Mouse (Mus musculus) hindbrain, embryonic 10.5 days (tissue): ENCODE data around the gene Pcgf2. TPM values are rescaled to one million over a fixed set of nuclear protein-coding genes. Genes with fewer than 3 reads are reported as not detected.
A peak's percentile ranks its signal among the peaks of the same experiment; 100 is the strongest.
"Not testable (repeated sequence)": the region's sequence is repeated elsewhere in the genome, so short reads cannot be mapped to it uniquely, and the experiment has no call there.

ENCODE experiments used
- DNase-seq: peaks from one replicate; pipeline ENCODE4 v3.0.0-alpha.2; 2017; ENCODE audit warnings: low spot score
- H3K27ac ChIP-seq: fragments of 300-500 bp; sonication (generic); 2 replicates; pipeline ENCODE4 v1.5.1; 2016; ENCODE audit warnings: mild to moderate bottlenecking, moderate library complexity
- H3K27me3 ChIP-seq: fragments of 300-500 bp; sonication (generic); 2 replicates; pipeline ENCODE4 v1.6.1; 2016; ENCODE audit warnings: mild to moderate bottlenecking; ENCODE audit not compliant: poor library complexity, insufficient read depth, severe bottlenecking
- H3K36me3 ChIP-seq: fragments of 300-500 bp; sonication (generic); 2 replicates; pipeline ENCODE4 v1.6.1; 2016; ENCODE audit warnings: mild to moderate bottlenecking, moderate library complexity
- H3K4me1 ChIP-seq: fragments of 300-500 bp; sonication (generic); replicated peaks from 2 replicates; pipeline ENCODE4 v1.6.1; 2016; ENCODE audit warnings: mild to moderate bottlenecking
- H3K4me3 ChIP-seq: fragments of 300-500 bp; sonication (generic); 2 replicates; pipeline ENCODE4 v1.5.1; 2016; ENCODE audit warnings: mild to moderate bottlenecking, moderate library complexity
- H3K9me3 ChIP-seq: fragments of 300-500 bp; sonication (generic); 2 replicates; pipeline ENCODE4 v1.6.1; 2016; ENCODE audit warnings: mild to moderate bottlenecking, moderate library complexity
- WGBS: fragments of 180-500 bp; shearing (Covaris S2); methylation state at CpG from one replicate; pipeline ENCODE4 v1.1.7; 2016; 5-methylcytosine and 5-hydroxymethylcytosine counted together
- polyA plus RNA-seq: library from polyadenylated mRNA; unstranded; fragments of >200 nt; fragmentation: Nextera tagmentation; extraction: Ambion mirVana; gene quantifications from 2 replicates; pipeline ENCODE4 v1.2.1, GENCODE M21; 2016

Gene Pcgf2
- polyA plus RNA-seq, 1 experiment from 2014 or later, result 17.0 TPM

DNA sequence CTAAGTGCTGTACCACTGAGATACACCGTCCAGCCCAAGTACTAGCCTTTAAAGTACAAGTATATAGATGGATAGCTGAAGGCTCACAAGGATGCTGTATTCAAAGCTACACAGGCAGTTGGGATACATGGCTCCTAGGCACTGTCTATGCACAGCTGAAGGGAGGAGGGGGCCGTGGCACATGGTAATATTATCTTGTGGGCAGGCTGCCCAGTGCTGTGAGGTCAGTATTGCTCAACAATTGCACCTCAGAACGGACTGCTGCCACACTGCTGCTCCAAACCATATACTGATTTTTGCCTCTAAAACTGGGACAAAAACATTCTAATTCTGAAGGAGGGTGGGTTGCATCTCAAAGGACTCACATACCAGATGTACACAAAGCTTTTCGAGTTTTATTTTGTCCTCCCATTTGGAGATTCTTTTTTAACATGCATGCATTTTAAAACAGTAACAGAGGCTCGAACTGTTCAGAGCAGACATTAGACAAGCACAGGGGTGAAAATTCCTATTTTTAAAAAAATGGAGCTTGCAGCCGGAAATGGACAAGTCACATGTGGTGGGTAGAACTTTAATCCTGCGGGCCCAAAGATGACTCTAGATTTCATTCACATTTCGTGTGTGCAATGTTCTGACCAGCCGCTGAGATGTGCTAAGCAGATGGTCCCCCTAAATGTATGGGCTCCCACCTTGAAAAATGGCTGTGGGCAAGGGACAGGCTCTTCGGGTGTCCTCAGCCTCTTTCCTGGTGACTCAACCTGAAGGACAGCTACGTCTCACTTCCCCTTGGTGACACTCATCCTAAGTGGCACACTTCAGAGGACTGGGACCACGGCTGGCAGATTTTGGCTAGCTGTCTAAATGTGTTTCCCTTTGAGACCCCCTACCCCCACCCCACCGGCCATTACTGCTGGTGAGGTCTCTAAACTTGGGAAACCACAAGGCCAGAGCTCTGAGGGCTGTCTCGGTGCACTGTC lies 14.8 kb upstream of the Pcgf2 start:
- peaks cover 93% of the 10 kb centered on the region for H3K36me3 ChIP-seq
- H3K27ac ChIP-seq, result no peak overlapping the region
- no peaks in the 10 kb centered on the region for H3K9me3 ChIP-seq
- H3K4me3 ChIP-seq, result no peak overlapping the region
- WGBS, result 93% methylated on average over 14 of the region's 14 CpGs
- no peak for DNase-seq
- H3K4me1 ChIP-seq, result no peaks in the 10 kb centered on the region
- H3K27me3 ChIP-seq, result no peaks in the 10 kb centered on the region

DNA sequence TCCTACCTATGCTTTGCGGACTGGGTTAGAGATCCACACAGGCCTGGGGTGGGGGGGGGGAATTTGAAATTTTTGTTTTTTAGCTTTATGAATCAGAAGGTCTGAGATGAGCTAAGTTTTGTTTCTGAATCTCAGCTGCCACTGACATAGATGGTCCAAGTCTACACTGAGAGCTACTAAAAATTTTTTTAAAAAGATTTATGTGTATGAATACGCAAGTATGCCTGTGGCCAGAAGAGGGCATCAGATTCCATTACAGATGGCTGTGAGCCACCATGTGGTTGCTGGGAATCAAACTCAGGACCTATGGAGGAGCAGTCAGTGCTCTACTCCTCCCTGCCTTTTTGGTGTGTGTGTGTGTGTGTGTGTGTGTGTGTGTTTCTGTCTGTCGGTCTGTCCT lies 14.1 kb upstream of the Pcgf2 start:
- no peak overlapping the region for H3K4me3 ChIP-seq
- WGBS, result 97% methylated on average over 3 of the region's 3 CpGs
- no peaks in the 10 kb centered on the region for H3K4me1 ChIP-seq

DNA sequence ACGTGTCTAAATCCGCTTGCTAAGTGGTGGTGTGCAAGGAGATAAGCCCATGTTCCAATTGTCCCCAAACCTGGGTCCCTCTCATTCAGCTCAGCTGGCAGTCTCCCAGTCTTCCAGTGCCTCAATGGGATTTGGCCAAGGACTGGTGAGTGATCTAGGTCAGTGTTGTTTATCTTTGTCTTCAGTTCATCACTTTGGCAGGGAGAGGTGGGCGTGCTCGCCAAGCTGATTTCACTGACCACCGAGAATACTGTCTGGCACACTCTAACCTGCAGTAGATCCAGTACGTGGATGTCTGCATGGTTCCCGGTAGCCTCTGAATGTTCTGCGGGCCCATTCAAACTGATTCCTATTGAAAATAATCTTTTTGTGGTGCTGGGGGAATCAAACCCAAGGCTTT lies 13.6 kb upstream of the Pcgf2 start:
- DNase-seq, result no peak
- H3K36me3 ChIP-seq, result peaks cover 87% of the 10 kb centered on the region
- no peak overlapping the region for H3K4me3 ChIP-seq

More for the DNA sequence above, 14.1 kb upstream of the Pcgf2 start:
- Histone ChIP-seq H3K27ac (no peak overlapping the region), H3K9me3 (no peaks in the 10 kb centered on the region), H3K36me3 (peaks cover 87% of the 10 kb centered on the region), H3K27me3 (no peaks in the 10 kb centered on the region)
- DNase-seq, result no peak

DNA sequence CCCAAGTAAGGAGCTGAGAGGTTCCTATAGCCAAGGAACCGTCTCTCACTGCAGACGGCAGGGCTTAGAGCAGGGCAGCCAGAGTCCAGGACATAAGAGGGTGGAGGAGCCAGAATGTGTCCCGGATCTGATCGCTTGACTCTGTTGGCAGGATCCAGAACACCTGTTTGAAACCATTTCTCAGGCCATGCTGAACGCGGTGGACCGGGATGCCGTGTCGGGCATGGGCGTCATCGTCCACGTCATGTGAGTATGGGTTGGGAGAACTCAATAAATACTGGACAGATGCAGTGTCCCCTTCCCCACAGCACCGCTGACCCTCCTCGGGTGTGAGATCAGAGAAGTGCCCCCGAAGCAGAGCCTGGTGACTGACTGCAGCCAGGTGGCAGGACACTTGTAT lies 12.0 kb upstream of the Pcgf2 start:
- Histone ChIP-seq H3K27ac (no peak overlapping the region), H3K4me1 (no peaks in the 10 kb centered on the region), H3K4me3 (no peak overlapping the region), H3K27me3 (no peaks in the 10 kb centered on the region), H3K36me3 (peaks cover 87% of the 10 kb centered on the region), H3K9me3 (no peaks in the 10 kb centered on the region)
- DNase-seq, result no peak
- 94% methylated on average over 15 of the region's 15 CpGs for WGBS

More for the DNA sequence above, 13.6 kb upstream of the Pcgf2 start:
- Histone ChIP-seq H3K4me1 (no peaks in the 10 kb centered on the region), H3K9me3 (no peaks in the 10 kb centered on the region), H3K27ac (no peak overlapping the region), H3K27me3 (no peaks in the 10 kb centered on the region)
- WGBS, result 93% methylated on average over 8 of the region's 8 CpGs

DNA sequence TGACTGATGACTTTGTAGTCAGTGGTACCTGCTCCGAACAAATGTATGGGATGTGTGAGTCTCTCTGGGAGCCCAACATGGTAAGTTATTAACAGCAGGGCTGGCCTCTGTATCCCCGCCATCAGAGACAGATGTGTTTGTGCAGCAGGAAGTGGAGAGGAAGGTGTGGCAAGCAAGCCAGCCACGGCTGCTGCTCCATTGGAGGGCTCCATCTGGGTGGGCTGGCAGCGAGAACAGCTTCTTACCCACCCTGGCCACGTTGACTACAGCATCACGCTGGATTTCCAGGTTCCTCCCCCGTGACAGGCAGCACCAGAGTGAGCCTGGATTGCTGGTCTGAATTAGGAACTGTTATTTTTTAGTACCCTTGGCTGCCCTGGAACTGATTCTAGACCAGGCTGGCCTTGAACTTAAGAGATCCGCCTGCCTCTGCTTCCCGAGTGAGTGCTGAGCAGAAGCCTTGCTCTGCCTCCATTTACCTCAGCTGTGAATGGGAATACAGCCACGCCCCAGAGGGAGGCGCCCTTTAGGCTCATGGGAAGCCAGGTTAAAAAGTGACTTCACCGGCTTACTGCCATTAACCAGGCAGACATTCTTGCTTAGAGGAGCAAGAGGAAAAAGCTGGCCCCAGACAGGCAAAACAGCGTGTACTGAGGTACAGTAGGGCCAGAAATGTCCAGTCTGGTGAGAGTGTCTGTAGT lies 11.1 kb upstream of the Pcgf2 start:
- WGBS, result 88% methylated on average over 13 of the region's 13 CpGs
- H3K36me3 ChIP-seq, result peaks cover 89% of the 10 kb centered on the region

GRCm38 (mm10) chr11:97710067-97710466 lies 9.8 kb upstream of the Pcgf2 start:
- not testable (repeated sequence) for H3K27ac ChIP-seq, H3K9me3 ChIP-seq, DNase-seq, H3K4me1 ChIP-seq, H3K4me3 ChIP-seq, H3K27me3 ChIP-seq
- WGBS, result 84% methylated on average over 2 of the region's 2 CpGs
- peaks cover 88% of the 10 kb centered on the region for H3K36me3 ChIP-seq

More for the DNA sequence above, 11.1 kb upstream of the Pcgf2 start:
- H3K27me3 ChIP-seq, result no peaks in the 10 kb centered on the region
- H3K4me3 ChIP-seq, result no peak overlapping the region
- no peak overlapping the region for H3K27ac ChIP-seq
- no peak for DNase-seq
- H3K9me3 ChIP-seq, result no peaks in the 10 kb centered on the region
- H3K4me1 ChIP-seq, result no peaks in the 10 kb centered on the region

DNA sequence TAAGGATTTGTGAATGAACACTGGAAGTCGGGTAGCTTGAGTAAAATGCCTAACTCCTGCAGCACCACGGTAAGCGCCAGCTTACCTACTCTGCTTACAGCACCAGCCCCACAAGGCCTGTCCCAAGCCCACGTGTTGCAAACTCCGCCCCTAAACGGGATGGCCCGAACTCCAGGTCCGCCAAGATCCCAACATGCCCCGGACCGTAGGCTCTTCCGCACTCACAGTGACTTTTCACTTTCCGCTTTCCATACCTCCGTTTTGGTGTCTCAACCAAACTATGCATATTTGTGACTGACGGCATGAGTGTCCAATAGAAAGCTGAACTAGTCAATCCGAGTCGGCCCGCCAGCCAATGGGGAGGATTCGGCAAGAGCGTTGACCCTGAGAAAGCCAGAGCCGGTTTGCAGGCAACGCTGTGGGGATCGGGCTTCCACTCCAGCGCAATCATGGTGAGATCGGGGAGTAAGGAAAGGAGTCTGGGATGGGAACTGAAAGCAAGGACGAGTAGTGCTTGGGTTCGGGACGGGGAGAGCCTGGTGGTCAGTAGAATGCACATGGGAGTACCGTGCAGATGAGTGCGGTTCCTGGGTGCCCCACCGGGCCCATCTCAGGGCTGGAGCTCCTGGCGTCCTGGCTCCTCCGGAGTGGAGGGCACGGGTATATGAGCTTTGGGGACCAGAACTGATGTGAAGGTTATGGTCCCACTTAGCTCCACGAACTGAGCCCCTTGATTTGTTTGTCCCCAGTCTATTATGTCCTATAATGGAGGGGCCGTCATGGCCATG lies 2.9 kb upstream of the Pcgf2 start, which contains the start of gene Psmb3:
TSS of gene Psmb3 (plus strand) at position 361 of the 788 bp plus-strand sequence.
- Histone ChIP-seq H3K4me3 (peak within 1 kb of the TSS; percentile 85), H3K4me1 (peaks cover 46% of the 10 kb centered on the region), H3K9me3 (no peaks in the 10 kb centered on the region), H3K27me3 (no peaks in the 10 kb centered on the region), H3K27ac (peak within 1 kb of the TSS; percentile 91), H3K36me3 (peaks cover 35% of the 10 kb centered on the region)
- under 1% methylated on average over 35 of the region's 35 CpGs for WGBS
- DNase-seq, result peak; percentile 97

DNA sequence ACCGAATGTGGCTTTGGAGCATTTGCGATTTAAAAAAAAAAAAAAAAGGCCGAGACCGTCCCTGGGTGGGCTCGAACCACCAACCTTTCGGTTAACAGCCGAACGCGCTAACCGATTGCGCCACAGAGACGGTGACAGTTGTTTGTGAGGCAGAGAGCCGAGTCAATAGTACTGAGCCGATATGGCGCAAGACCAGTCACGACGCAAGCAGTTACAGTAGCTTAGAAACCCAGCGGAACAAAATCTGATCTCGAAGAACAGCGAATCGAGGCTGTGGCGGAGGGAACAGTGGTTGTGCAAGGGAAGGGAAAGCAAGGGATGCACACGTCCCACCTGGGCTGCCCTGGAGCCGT lies 2.1 kb upstream of the Pcgf2 start:
- peak overlapping the region; percentile 85 for H3K4me3 ChIP-seq
- WGBS, result under 1% methylated on average over 24 of the region's 24 CpGs
- H3K36me3 ChIP-seq, result peaks cover 26% of the 10 kb centered on the region
- DNase-seq, result peak; percentile 88
- no peaks in the 10 kb centered on the region for H3K9me3 ChIP-seq
- peaks cover 54% of the 10 kb centered on the region for H3K4me1 ChIP-seq
- H3K27me3 ChIP-seq, result no peaks in the 10 kb centered on the region
- peak overlapping the region; percentile 91 for H3K27ac ChIP-seq

DNA sequence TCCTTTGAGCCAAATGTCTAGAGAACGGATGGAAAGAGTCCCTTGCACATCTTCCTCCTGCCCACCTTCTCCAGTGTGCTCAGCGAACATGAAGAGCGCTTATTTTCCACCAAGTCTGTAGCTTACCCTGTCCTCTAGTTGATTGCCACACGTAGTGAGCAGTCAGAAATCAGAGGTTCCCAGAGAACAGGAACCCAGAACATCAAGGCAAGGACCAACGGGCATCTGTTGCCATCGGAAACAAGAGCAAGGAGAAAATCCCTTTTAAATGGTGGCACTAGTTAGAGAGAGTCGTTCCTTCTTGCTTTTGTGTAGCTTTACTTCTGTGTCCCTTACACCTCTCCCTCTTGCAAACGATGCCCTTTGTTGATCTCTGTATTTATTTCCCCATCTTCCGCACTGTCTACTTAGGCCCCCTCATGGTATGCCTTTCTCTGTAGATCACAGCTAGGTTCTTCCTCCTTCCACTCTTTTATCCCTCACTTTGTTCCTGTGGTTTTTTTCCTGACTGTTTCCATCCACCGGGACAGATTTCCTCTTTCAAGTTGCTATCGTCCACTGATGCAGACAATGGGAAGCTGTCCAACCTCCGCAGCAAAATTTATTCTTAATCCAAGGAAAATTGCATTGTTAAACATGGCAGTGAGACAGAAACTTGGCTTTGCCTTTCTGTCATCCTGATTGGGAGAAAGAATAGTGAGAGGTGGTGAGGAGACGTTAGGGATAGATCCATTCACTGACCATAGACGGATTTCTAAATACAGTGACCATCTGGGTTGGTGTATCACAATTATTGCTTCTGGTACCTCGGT lies 1.5 kb upstream of the Pcgf2 start:
- Histone ChIP-seq H3K9me3 (no peaks in the 10 kb centered on the region), H3K36me3 (peaks cover 20% of the 10 kb centered on the region), H3K27me3 (no peaks in the 10 kb centered on the region), H3K4me1 (peaks cover 60% of the 10 kb centered on the region), H3K27ac (peak overlapping the region; percentile 99; the same call in 1 of the 2 replicates), H3K4me3 (peak overlapping the region; percentile 85)
- no peak for DNase-seq
- WGBS, result 57% methylated on average over 15 of the region's 15 CpGs

- peaks cover 68% of the 10 kb centered on the region for H3K4me1 ChIP-seq
- 19% methylated on average over 30 of the region's 30 CpGs for WGBS
- no peak for DNase-seq
These were observed 666 bp upstream of the Pcgf2 start for GRCm38 (mm10) chr11:97700746-97701580.

GRCm38 (mm10) chr11:97699626-97700002 lies 683 bp downstream of the Pcgf2 start:
- no peaks in the 10 kb centered on the region for H3K9me3 ChIP-seq
- DNase-seq, result peak; percentile 96
- H3K27me3 ChIP-seq, result no peaks in the 10 kb centered on the region
- H3K4me1 ChIP-seq, result peaks cover 80% of the 10 kb centered on the region
- H3K27ac ChIP-seq, result peak overlapping the region; percentile 99
- peaks cover 7% of the 10 kb centered on the region; the same call in 1 of the 2 replicates for H3K36me3 ChIP-seq
- H3K4me3 ChIP-seq, result peak overlapping the region; percentile 85
- WGBS, result 0% methylated on average over 6 of the region's 9 CpGs

More at GRCm38 (mm10) chr11:97700746-97701580, 666 bp upstream of the Pcgf2 start:
- H3K4me3 ChIP-seq, result peak overlapping the region; percentile 85
- H3K27ac ChIP-seq, result peak overlapping the region; percentile 99
- H3K9me3 ChIP-seq, result no peaks in the 10 kb centered on the region
- no peaks in the 10 kb centered on the region for H3K27me3 ChIP-seq
- H3K36me3 ChIP-seq, result peaks cover 12% of the 10 kb centered on the region
